Mouse (Mus musculus): ENCODE data around the gene Atg10. TPM values are rescaled to one million over a fixed set of nuclear protein-coding genes. Genes with fewer than 3 reads are reported as not detected.

Gene Atg10
- polyA plus RNA-seq, 1 experiment from 2014 or later, result 29.1 TPM

DNA sequence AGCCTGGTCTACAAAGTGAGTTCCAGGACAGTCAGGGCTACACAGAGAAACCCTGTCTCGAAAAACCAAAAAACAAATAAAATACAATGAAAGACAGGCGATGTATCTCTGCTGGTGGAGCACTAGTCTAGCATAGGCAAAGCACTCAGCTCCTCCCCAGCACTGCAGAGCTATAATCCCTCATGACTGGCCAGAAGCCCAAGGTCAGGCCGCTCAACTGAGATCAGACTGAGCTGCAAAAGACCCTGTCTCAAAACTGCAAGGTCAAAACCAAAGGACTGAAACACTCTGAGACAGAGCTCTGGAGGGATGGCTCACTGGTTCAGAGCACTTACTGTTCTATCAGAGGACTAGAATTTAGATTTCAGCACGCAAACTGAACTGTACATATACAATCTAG lies 65.8 kb downstream of the Atg10 start:
- H3K27me3 ChIP-seq, result no peaks in the 10 kb centered on the region
- no peak overlapping the region for H3K27ac ChIP-seq
- H3K4me1 ChIP-seq (replicated peaks), result peaks cover 6% of the 10 kb centered on the region; the same call in 1 of the 2 replicates
- no peak overlapping the region for H3K4me3 ChIP-seq
- 93% methylated on average over 4 of the region's 4 CpGs for WGBS
- H3K9me3 ChIP-seq (replicated peaks), result no peaks in the 10 kb centered on the region
- H3K4me2 ChIP-seq, result no peak overlapping the region
- H3K36me3 ChIP-seq, result no peaks in the 10 kb centered on the region
- no peak overlapping the region for H3K9ac ChIP-seq
- ATAC-seq (replicated peaks; ENCODE audit: insufficient number of reproducible peaks, insufficient read depth, low FRiP score, low read depth), result no peak

DNA sequence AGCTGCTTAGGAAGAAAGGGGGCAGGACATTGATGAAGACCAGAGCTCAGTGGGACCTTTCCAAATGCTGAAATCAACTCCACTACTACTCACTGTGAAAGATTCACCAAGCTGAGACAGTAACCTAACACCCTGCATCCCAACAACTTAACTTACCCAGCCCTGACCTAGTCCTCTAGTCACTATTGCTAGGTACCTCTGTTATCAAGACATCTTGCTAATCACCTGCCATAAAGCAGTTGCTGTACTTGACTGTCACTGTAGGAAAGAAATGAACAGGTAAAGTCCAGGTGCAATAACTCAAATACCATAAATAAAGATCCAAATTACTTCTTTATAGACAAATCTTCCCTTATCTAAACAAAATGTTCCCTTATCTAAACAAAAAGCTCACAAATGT lies 66.3 kb downstream of the Atg10 start:
- no peak overlapping the region for H3K9ac ChIP-seq
- no peaks in the 10 kb centered on the region for H3K9me3 ChIP-seq (replicated peaks)
- no peak overlapping the region for H3K4me3 ChIP-seq
- H3K36me3 ChIP-seq, result no peaks in the 10 kb centered on the region
- no peak for ATAC-seq (replicated peaks; ENCODE audit: insufficient number of reproducible peaks, insufficient read depth, low FRiP score, low read depth)
- no peaks in the 10 kb centered on the region for H3K27me3 ChIP-seq
- H3K4me2 ChIP-seq, result no peak overlapping the region
- peaks cover 2% of the 10 kb centered on the region; the same call in 1 of the 2 replicates for H3K4me1 ChIP-seq (replicated peaks)
- H3K27ac ChIP-seq, result no peak overlapping the region

DNA sequence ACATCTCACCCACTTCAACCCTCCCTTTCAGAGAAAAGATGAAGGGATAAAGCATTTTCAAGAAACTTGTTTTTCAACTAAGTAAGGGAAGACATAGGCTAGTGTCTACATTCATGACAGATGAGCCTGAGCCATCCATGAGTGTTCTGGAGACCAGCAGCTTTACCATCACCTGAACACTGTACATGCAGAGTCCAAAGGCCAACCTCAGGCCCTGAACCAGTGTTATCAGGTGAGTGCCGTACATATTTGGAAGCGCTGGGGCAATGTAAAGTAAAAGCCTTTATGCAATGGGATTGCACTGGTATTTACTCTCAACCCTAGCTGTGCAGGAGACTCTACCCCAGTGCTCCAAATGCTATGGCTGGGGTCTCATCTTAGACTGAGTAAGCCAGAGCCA lies 66.8 kb downstream of the Atg10 start:
- no peak overlapping the region for H3K4me2 ChIP-seq
- no peaks in the 10 kb centered on the region for H3K4me1 ChIP-seq (replicated peaks)
- H3K36me3 ChIP-seq, result no peaks in the 10 kb centered on the region
- H3K9ac ChIP-seq, result no peak overlapping the region
- no peak for ATAC-seq (replicated peaks; ENCODE audit: insufficient number of reproducible peaks, insufficient read depth, low FRiP score, low read depth)
- H3K9me3 ChIP-seq (replicated peaks), result no peaks in the 10 kb centered on the region
- H3K4me3 ChIP-seq, result no peak overlapping the region
- H3K27ac ChIP-seq, result no peak overlapping the region
- no peaks in the 10 kb centered on the region for H3K27me3 ChIP-seq
- 87% methylated on average over 2 of the region's 2 CpGs for WGBS

DNA sequence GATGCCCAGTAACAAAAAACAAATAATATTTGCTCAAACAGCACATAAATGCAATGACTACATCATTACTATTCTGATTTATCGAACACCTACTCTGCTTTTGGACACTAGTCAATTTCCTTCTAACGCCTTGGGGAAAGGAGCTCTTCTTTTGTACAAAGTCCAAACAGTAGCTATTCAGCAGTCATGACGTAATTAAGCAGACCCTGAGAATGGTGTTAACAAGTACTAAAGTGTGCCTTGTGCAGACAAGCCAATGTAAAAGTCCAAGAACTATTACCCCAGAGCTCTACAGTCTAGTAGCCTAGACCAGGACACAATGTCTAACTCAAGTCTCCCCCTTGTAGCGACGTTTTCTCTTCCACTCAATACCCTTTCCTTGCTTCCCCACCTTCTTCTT lies 67.5 kb downstream of the Atg10 start:
- Histone ChIP-seq H3K36me3 (no peaks in the 10 kb centered on the region), H3K9me3 (replicated peaks) (no peaks in the 10 kb centered on the region), H3K27me3 (no peaks in the 10 kb centered on the region), H3K4me2 (no peak overlapping the region), H3K27ac (no peak overlapping the region), H3K4me3 (no peak overlapping the region), H3K4me1 (replicated peaks) (no peaks in the 10 kb centered on the region), H3K9ac (no peak overlapping the region)
- no peak for ATAC-seq (replicated peaks; ENCODE audit: insufficient number of reproducible peaks, insufficient read depth, low FRiP score, low read depth)
- WGBS, result 84% methylated on average over 5 of the region's 5 CpGs

DNA sequence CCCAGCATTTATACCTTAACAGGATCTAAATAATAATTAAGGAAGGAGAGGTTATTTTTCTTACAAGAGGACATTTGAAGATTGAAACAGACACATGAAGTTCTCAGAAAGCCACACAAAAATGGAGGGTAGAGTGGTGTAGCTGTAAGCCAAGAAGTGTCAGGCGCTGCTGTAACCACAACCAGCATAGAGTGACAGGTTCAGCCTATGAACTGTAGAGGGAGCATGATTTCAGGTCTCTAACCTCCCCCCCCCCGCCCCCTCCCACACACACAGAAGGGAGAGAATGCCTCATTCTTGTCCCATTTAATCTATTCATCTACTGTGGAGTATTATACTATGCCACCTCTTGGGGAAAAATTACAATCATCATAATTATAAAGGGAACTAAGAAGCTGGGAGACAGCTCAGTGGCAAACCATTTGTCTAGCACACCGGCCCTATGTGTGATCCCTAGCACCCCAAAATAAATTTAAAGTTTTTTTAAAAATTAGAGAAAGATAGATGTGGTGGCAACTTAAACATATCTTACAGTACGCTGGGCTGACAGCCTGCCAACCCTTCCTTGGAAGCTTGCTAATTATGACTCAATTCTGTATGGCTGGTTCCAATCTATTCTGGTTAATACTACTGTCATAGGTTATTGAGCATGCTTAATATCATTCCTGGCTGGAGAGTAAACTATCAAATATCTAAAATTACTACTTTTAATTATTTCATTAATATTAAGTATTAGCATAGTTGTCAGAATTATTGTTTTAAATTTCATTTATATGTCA lies 68.2 kb downstream of the Atg10 start:
- Histone ChIP-seq H3K36me3 (no peaks in the 10 kb centered on the region), H3K9ac (no peak overlapping the region), H3K27me3 (no peaks in the 10 kb centered on the region), H3K4me2 (no peak overlapping the region), H3K9me3 (replicated peaks) (no peaks in the 10 kb centered on the region), H3K27ac (no peak overlapping the region), H3K4me1 (replicated peaks) (no peaks in the 10 kb centered on the region), H3K4me3 (no peak overlapping the region)
- no peak for ATAC-seq (replicated peaks; ENCODE audit: insufficient number of reproducible peaks, insufficient read depth, low FRiP score, low read depth)
- 71% methylated on average over 4 of the region's 4 CpGs for WGBS

DNA sequence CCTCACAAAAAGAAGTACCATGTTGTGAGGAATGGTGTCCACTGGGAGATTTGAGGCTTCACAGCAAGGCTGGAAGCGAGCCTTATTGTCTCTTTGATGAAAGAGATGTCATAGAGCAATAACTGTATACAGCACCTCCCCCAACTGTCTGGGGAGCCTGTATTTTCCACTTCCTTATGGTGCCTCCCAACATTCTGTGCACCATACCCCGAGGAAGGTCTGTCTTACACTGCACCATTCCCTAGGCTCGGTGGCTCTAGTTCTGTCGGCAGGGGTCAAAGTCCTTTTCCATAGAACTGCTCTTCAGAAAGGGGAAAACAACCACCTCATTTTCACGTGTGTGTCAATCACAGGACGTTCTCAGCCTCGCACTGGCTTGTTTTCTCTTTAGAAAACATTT lies 69.1 kb downstream of the Atg10 start:
- Histone ChIP-seq H3K27ac (no peak overlapping the region), H3K4me1 (replicated peaks) (no peaks in the 10 kb centered on the region), H3K9ac (no peak overlapping the region), H3K27me3 (no peaks in the 10 kb centered on the region), H3K4me2 (no peak overlapping the region), H3K36me3 (no peaks in the 10 kb centered on the region), H3K9me3 (replicated peaks) (no peaks in the 10 kb centered on the region), H3K4me3 (no peak overlapping the region)
- ATAC-seq (replicated peaks; ENCODE audit: insufficient number of reproducible peaks, insufficient read depth, low FRiP score, low read depth), result no peak
- WGBS, result 77% methylated on average over 7 of the region's 7 CpGs

DNA sequence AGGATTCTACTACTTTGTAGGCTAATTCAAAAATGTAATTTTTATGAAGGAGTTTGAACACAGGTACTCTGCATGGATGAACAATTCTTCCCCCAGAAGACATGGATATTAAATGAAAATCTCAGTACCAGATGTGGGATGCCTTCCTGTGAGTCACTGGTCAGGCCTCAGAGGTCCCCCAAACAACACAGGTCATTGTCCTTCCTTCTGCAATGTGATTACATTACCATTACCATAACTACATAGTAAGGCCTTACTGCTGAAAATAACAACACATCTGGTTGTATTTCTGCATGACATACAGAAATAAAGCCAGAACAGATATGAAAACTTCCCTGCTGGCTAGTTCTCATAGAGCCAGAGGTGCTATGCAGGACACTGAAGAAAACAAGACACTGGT lies 87.4 kb downstream of the Atg10 start:
- Histone ChIP-seq H3K27me3 (no peaks in the 10 kb centered on the region), H3K9me3 (replicated peaks) (no peaks in the 10 kb centered on the region), H3K4me1 (replicated peaks) (no peaks in the 10 kb centered on the region), H3K36me3 (no peaks in the 10 kb centered on the region), H3K27ac (no peak overlapping the region), H3K4me3 (no peak overlapping the region), H3K9ac (no peak overlapping the region), H3K4me2 (no peak overlapping the region)
- no peak for ATAC-seq (replicated peaks; ENCODE audit: insufficient number of reproducible peaks, insufficient read depth, low FRiP score, low read depth)

DNA sequence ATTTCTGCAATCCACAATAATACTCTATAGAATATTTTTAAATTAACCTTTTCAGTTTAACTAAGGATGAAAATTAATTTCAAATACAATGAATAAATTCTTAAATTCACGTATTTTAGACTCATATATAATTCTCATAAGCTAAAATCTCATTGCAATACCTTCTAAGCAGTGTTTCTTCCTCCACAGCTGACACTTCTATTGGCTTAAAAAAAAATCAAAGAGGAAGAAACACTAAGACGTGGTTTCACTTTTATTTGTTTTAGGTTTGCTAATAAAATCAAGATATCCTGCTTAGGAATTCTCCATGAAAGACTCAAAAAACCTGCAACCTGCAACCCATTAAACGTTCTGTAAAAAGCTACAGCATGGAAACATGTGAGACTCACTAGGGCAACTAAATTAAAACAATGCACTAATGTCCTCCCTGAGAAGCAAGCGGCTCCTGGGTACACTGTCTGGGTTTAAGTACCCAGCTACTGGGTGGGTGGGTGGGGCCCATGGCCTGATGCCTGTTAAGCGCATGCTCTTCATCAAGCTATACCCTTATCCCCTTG lies 90.4 kb downstream of the Atg10 start:
- peaks cover 5% of the 10 kb centered on the region; the same call in 1 of the 2 replicates for H3K4me1 ChIP-seq (replicated peaks)
- H3K9me3 ChIP-seq (replicated peaks), result no peaks in the 10 kb centered on the region
- no peak overlapping the region for H3K9ac ChIP-seq
- H3K4me3 ChIP-seq, result no peak overlapping the region
- no peak overlapping the region for H3K27ac ChIP-seq
- WGBS, result 70% methylated on average over 5 of the region's 5 CpGs
- H3K27me3 ChIP-seq, result no peaks in the 10 kb centered on the region
- H3K36me3 ChIP-seq, result no peaks in the 10 kb centered on the region
- ATAC-seq (replicated peaks; ENCODE audit: insufficient number of reproducible peaks, insufficient read depth, low FRiP score, low read depth), result no peak
- no peak overlapping the region for H3K4me2 ChIP-seq

DNA sequence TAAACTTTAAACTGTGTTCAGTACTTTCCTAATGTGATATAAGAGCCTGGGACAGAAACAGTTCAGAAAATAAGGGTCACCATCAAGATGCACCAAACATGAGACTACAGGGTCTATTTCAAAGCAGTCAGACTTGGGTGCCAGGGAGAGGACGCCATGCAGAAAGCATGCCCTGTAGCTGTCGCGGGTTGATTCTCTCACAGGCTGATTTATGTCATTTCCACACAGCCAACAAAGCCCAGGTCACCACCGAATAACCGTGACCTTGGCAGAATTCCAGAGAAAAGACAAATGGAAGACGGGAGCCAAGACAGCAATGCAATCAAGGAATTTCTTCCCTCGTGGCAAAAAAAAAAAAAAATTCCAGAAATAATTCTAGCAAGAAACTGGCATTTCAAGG lies 94.7 kb downstream of the Atg10 start:
- H3K36me3 ChIP-seq, result no peaks in the 10 kb centered on the region
- ATAC-seq (replicated peaks; ENCODE audit: insufficient number of reproducible peaks, insufficient read depth, low FRiP score, low read depth), result no peak
- no peak overlapping the region for H3K9ac ChIP-seq
- 35% methylated on average over 7 of the region's 7 CpGs for WGBS
- H3K4me3 ChIP-seq, result no peak overlapping the region
- no peak overlapping the region for H3K4me2 ChIP-seq
- H3K27ac ChIP-seq, result no peak overlapping the region
- H3K27me3 ChIP-seq, result no peaks in the 10 kb centered on the region
- H3K4me1 ChIP-seq (replicated peaks), result peaks cover 6% of the 10 kb centered on the region; the same call in 1 of the 2 replicates
- H3K9me3 ChIP-seq (replicated peaks), result no peaks in the 10 kb centered on the region

DNA sequence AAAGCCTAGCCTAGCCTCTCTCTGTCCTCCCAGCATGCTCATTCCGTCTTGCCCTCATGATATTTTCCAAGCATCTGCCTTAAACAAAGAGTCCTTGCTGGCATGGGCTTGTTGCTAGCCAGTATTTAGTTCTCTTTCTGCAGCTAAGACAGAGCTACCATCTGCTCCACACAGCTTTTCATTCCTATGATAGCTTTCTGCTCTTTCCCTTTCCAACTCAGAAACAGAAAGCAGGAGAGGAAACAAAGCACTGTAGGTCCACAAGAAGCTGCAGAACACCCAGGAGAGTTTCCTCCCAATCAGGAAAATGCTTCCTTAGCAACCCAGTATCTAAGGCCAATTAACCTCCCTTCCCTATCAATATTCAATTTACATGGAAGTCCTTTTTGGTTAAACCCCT lies 95.2 kb downstream of the Atg10 start:
- H3K27me3 ChIP-seq, result no peaks in the 10 kb centered on the region
- peaks cover 6% of the 10 kb centered on the region; the same call in 1 of the 2 replicates for H3K4me1 ChIP-seq (replicated peaks)
- 73% methylated on average over 1 of the region's 1 CpGs for WGBS
- no peaks in the 10 kb centered on the region for H3K36me3 ChIP-seq
- H3K9me3 ChIP-seq (replicated peaks), result no peaks in the 10 kb centered on the region
- ATAC-seq (replicated peaks; ENCODE audit: insufficient number of reproducible peaks, insufficient read depth, low FRiP score, low read depth), result no peak
- H3K9ac ChIP-seq, result no peak overlapping the region
- H3K27ac ChIP-seq, result no peak overlapping the region
- no peak overlapping the region for H3K4me3 ChIP-seq
- no peak overlapping the region for H3K4me2 ChIP-seq

DNA sequence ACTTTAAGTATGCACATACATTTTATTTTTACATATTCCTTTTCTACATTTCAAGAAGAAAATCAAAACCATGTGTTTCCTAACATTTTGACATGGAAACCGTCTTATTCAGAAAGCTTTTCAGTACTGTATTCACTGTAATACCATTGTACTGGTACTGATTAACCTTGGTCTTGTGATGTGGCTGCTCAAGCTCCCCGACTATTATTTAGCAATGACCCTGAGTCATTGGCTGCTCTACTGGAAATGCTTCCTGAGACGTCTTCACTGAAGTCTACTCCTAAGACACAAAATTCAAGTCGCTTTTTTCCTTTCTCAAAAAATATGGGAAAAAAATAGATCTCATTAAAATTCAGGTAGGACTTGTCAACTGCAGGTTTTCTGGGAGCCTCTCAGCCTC lies 105.6 kb downstream of the Atg10 start:
- Histone ChIP-seq H3K9ac (no peak overlapping the region), H3K27me3 (no peaks in the 10 kb centered on the region), H3K9me3 (replicated peaks) (no peaks in the 10 kb centered on the region), H3K4me1 (replicated peaks) (no peaks in the 10 kb centered on the region), H3K27ac (no peak overlapping the region), H3K4me2 (no peak overlapping the region), H3K36me3 (no peaks in the 10 kb centered on the region), H3K4me3 (no peak overlapping the region)
- WGBS, result 81% methylated on average over 4 of the region's 4 CpGs
- ATAC-seq (replicated peaks; ENCODE audit: insufficient number of reproducible peaks, insufficient read depth, low FRiP score, low read depth), result no peak

DNA sequence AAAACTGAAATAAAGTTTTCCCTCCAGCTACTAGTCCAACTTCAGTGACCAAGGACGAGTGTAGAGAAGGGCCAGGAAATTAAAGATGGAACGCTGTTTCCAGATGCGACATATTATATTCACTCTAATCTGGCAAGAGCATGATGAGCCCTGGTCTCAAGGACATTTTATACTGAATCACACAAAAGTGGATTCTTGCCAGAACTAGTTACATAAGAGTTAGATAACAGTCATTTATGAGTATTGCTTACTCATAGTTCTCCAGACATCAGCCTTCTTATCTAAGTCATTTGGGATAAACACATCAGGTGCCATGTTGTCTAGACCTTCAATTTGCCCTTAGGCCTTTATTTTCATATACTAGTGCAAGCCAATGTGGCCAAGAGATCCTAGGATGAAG lies 108.9 kb downstream of the Atg10 start:
- 83% methylated on average over 3 of the region's 3 CpGs for WGBS
- Histone ChIP-seq H3K4me3 (no peak overlapping the region), H3K27ac (no peak overlapping the region), H3K4me2 (no peak overlapping the region), H3K9me3 (replicated peaks) (no peaks in the 10 kb centered on the region), H3K27me3 (no peaks in the 10 kb centered on the region), H3K9ac (no peak overlapping the region), H3K36me3 (no peaks in the 10 kb centered on the region), H3K4me1 (replicated peaks) (no peaks in the 10 kb centered on the region)
- no peak for ATAC-seq (replicated peaks; ENCODE audit: insufficient number of reproducible peaks, insufficient read depth, low FRiP score, low read depth)

All from heart, embryonic 15.5 days (tissue).